Mouse (Mus musculus): ENCODE measurements around the gene Nat8f6.
A peak's percentile ranks its signal among the peaks of the same experiment; 100 is the strongest.
"Not testable (repeated sequence)": the region's sequence is repeated elsewhere in the genome, so short reads cannot be mapped to it uniquely, and the experiment has no call there.

Gene Nat8f6

DNA sequence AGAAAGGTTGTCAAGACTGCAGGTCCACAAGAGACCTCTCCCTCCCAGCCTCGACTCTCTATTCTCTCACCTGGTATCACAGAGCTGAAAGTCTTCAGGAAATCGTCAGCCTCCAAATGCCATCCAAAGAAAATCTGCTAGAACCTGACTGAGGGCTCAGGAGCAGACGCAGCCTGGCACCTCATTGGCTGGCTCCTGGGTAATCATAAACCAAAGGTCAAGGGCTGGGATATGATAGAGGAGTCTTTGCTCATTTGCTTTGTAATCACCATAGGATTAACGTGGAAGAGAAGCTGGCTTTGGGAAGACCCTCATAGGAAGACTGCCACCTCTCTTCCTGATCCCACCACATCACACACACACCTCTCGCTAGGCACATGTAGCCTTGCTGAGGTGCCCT is at the start of gene Nat8f6, which contains the start of gene Nat8f5:
Nat8f6 (minus strand) TSS at position 118 of the 400 bp plus-strand sequence.
Nat8f5 (minus strand) TSS at position 136 of the 400 bp plus-strand sequence.
- no peak for DNase-seq (ENCODE audit: inconsistent age in 2 of 2, low spot score in 1 of 2)

DNA sequence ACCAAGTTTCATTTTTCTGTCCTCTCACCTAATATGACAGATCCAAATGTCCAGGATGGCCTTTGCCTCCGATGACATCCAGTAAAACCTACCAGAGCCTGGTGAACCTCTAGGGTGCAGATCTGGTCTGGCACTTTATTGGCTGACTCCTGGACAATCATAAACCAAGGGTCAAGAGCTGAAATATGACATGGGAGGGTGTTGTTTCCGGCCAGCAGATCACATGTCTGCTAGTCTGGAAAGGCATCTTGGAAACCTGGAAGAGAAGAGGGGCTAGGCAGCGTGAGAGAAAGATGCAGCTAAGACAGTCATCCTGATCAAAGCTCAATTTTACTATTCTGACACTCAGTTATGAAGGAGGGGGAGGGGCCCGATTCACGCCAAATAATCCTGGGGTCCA is 48.3 kb upstream of the Nat8f6 start, which contains the start of gene Nat8f2:
Nat8f2 (minus strand) TSS at position 153 of the 400 bp plus-strand sequence.
- DNase-seq (ENCODE audit: inconsistent age in 2 of 2, low spot score in 1 of 2), result not testable (repeated sequence)

GRCm38 (mm10) chr6:85867726-85868690 is 47.3 kb upstream of the Nat8f6 start:
- DNase-seq (ENCODE audit: inconsistent age in 2 of 2, low spot score in 1 of 2), result peak in 1 of 2 experiments; percentile 73

DNA sequence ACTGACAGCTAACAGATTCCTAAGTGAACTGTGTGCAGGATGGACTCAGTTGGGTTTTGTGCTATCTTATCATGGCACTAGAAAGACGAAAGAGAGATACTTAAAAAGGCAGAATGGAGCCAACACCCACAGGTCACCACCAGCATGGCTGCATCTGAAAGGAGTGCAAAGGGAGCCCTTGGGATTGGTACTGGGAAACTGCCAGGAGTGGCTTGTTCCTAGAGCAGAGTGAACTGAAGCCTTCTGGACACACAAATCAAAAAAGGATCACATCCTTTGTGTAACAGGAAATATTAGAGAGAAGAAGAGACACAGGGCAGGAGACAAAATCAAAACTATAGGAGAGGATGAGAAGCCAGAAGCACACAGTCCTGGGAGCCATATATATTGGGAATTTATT is 46.2 kb upstream of the Nat8f6 start:
- not testable (repeated sequence) for DNase-seq (ENCODE audit: inconsistent age in 2 of 2, low spot score in 1 of 2)

GRCm38 (mm10) chr6:85866166-85866565 is 45.4 kb upstream of the Nat8f6 start:
- peak in 1 of 2 experiments; percentile 39 for DNase-seq (ENCODE audit: inconsistent age in 2 of 2, low spot score in 1 of 2)

GRCm38 (mm10) chr6:85864900-85865639 is 44.3 kb upstream of the Nat8f6 start:
- peak; percentile 46 to 71 for DNase-seq (ENCODE audit: inconsistent age in 2 of 2, low spot score in 1 of 2)

DNA sequence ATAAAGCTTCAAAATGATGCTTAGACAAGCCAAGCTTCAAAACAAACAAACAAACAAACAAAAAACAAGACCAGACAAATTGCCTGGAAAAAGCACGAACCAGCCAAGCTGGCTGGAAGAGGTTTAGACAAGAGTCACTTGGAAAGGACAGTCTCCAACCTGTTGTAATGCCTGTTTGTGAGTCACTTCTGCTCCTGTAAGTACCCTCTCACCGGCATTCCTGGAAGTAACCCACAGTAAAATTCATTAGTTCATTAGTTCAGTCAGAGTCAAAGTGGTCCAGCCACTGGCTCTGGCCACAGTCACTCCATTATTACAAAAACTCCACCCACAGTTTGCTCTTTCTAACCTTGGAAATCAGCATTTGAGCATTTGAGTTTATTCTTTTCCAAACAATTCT is 43.1 kb upstream of the Nat8f6 start:
- DNase-seq (ENCODE audit: inconsistent age in 2 of 2, low spot score in 1 of 2), result peak in 1 of 2 experiments; percentile 49

DNA sequence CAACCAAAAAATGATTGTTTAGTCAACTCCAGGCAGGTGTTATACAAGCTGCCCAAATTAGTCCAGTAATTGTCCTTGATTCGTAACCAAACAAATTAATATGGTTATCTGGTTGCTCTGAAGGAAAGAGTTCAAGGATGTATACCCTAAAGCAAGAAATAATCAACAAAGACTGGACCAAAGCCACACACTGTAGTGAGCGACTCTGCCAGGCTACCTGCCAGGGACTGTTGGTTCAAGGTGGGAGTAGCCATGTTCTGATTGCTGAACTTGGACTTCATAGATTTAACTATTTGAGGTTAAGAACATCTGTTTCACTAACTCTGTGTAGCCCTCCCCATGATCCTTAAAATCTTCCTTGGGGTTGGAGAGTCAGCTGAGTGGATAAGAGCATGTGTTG is 42.4 kb upstream of the Nat8f6 start:
- peak in 1 of 2 experiments; percentile 71 for DNase-seq (ENCODE audit: inconsistent age in 2 of 2, low spot score in 1 of 2)

DNA sequence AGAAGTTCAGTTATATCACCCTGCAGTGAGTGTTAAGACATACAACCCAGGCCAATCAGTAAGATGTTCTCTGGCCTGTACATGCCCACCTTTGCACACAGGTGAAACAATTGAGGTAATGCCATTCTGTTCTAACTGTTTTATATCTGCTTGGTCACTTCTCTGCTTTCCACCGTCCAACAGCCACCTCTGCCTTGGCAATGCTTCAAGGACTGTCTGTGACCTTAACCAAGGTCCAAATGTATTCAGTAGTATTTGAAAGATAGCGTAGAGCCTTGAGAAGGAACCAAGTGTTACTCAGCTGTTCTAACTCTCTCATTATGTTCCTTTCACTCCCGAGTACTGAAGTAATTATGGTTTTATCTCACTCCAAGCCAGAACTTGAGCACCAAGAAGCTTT is 41.8 kb upstream of the Nat8f6 start:
- peak; percentile 87 to 95 for DNase-seq (ENCODE audit: inconsistent age in 2 of 2, low spot score in 1 of 2)

GRCm38 (mm10) chr6:85861247-85861646 is 40.5 kb upstream of the Nat8f6 start:
- peak in 1 of 2 experiments; percentile 35 for DNase-seq (ENCODE audit: inconsistent age in 2 of 2, low spot score in 1 of 2)

DNA sequence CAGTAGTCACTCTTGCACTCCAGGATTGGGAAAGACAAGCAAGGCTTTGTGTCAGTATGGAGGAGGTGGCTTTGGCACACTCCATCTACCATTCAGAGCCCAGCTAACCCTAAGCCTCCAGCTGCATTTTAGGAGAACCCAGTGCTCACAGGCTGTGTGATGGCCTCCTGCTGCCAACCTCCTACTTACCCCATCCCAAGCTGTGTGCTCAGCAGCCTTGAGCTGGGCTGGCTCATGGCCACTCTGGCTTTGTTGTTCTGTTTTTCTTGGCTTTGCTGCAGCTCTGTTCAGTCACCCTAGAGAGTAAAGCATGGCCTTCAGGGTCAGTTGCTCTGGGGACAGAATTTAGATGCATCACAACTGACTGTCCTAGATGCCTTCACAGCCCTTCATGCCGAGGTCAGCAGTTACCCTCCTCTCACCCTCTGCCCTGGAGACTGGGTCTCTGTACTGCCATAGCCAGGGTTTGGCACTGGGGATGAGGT is 35.5 kb upstream of the Nat8f6 start:
- DNase-seq (ENCODE audit: inconsistent age in 2 of 2, low spot score in 1 of 2), result peak; percentile 96 to 98

- DNase-seq (ENCODE audit: inconsistent age in 2 of 2, low spot score in 1 of 2), result no peak
Measured at GRCm38 (mm10) chr6:85853481-85853880, 32.7 kb upstream of the Nat8f6 start.

DNA sequence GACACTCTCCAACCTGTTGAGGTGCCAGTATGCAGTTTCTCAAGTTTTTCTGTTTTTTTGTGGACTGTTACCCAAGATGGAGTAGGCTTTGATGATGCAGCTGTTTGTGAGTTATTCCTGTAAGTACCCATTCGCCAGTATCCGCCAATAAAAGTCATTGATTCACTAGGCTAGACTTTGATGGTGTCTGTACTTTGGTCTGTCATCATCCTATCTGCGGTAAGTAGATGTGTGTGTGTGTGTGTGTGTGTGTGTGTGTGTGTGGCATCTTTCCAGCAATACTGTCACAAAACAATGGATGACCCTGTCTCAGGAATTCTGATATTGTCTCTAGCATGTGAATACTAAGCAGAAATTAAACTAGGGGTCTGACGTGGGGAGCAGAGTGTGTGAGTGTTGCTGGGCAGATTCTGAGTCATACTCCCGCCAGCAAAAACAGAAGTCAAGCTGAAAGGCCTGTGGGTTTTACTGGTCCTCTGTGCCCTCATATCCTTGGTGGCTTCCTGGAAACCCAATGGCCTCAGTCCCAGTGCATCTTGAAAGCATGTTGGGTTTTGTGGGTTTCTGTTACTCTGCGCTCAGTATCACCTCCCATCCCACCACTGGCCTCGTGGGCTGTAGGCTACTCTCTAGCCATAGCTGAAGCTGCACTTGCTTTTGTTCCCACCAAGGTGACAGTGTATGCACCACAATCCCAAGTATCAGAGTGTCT is 30.5 kb upstream of the Nat8f6 start:
- DNase-seq (ENCODE audit: inconsistent age in 2 of 2, low spot score in 1 of 2), result no peak

DNA sequence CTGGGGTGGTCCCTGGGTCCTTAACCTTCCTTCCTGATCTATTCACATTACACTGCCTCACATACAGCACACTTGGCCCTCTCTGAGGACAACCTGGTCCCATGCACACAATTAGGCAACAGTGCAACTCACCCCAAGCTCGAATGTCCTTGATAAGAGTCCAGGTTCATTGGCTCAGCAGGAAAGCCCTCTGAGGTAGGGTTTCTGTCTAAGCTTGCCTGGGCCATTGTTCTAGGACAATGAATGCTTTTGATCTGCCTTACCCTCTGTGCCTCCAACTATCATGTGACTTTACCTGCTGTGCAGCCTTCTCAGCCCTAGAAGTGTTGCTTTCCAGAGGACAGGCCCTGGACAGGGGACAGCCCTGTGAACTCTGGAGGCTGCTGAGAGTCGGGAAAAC is 28.5 kb upstream of the Nat8f6 start:
- DNase-seq (ENCODE audit: inconsistent age in 2 of 2, low spot score in 1 of 2), result peak; percentile 42 to 81

DNA sequence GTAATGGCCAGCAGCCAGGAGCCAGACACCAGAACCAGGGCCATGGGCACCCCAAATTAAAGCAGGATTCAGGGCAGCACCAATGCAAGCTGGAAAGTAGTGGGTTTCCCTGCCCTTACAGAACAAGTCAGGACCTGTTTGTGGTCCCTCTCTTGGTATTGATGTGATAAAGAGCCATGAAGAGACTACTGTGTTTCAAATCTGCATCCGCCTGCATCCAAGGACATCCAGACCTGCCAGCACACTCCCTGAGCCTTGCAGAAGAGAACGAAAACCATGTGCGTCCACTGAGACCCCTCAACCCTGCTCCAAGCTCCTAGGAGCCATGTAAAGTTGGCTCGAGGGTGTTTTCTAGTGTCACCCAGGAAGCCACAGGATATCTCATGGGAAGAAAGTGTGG is 27.4 kb upstream of the Nat8f6 start:
- DNase-seq (ENCODE audit: inconsistent age in 2 of 2, low spot score in 1 of 2), result no peak

DNA sequence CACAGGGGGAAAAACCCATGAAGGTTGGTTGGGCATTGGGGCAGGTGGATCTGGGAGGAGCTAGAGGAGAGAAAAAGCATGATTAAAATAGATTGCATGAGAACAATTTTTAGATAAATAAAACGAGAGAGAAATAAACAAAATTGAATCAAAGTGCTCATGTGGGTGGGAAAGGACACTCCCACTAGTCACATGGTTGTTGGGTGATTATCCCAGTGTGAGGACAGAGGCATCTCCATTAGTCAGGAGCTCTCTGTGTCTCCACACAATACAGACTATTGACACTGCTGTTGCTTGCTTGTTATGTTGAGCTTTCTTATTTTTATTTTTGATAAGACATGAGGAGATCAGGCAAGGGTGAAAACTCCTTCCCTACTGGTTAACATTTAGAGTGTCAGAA is 26.2 kb upstream of the Nat8f6 start:
- no peak for DNase-seq (ENCODE audit: inconsistent age in 2 of 2, low spot score in 1 of 2)

DNA sequence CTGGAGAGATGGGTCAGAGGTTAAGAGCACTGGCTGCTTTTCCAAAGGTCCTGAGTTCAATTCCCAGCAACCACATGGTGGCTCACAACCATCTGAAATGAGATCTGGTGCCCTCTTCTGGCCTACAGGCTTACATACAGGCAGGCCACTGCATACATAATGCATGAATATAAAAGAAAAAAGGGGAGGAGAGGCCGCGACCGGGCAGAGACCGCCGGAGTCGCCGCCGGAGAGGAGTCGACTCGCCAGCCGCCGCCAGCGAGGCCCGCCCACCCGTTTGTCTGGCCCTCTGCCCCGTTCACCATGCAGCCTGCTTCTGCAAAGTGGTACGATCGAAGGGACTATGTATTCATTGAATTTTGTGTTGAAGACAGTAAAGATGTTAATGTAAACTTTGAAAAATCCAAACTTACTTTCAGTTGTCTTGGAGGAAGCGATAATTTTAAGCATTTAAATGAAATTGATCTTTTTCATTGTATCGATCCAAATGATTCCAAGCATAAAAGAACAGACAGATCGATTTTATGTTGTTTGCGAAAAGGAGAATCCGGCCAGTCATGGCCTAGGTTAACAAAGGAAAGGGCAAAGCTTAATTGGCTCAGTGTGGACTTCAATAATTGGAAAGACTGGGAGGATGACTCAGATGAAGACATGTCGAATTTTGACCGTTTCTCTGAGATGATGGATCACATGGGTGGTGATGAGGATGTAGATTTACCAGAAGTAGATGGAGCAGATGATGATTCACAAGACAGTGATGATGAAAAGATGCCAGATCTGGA is 23.1 kb upstream of the Nat8f6 start:
- DNase-seq (ENCODE audit: inconsistent age in 2 of 2, low spot score in 1 of 2), result not testable (repeated sequence)

- DNase-seq (ENCODE audit: inconsistent age in 2 of 2, low spot score in 1 of 2), result peak; percentile 24 to 71
Measured at GRCm38 (mm10) chr6:85839982-85840381, 19.2 kb upstream of the Nat8f6 start.

DNA sequence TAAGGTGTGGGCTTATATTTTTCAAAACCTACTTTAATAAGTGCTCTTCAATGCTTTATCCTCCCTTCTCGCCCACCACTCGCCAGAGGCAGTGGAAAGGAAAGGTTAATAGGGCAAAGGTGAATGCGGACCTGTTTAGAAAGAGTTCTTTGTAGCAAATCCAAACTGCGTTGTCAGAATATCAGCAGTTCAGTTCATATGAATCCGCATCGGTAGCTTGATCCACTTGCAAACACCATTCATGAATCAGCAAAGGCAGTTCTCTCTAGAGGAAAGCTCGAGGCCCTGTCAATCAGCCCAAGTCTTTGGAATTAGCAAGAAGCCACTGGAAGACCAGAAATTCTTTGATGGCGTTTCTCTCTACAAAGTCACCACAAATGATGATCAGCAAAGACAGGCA is 17.9 kb upstream of the Nat8f6 start:
- peak; percentile 7 to 64 for DNase-seq (ENCODE audit: inconsistent age in 2 of 2, low spot score in 1 of 2)

GRCm38 (mm10) chr6:85837307-85837706 is 16.6 kb upstream of the Nat8f6 start:
- DNase-seq (ENCODE audit: inconsistent age in 2 of 2, low spot score in 1 of 2), result peak; percentile 86 to 94

Measured in adrenal gland, adult (tissue).